Mouse (Mus musculus) embryo, embryonic 9.5 days (tissue): ENCODE measurements around the gene Aaed1.
A peak's percentile ranks its signal among the peaks of the same experiment; 100 is the strongest.
"Not testable (repeated sequence)": the region's sequence is repeated elsewhere in the genome, so short reads cannot be mapped to it uniquely, and the experiment has no call there.

Source experiments
- DNase-seq: peaks from one replicate; pipeline ENCODE4 v3.0.0-alpha.2; 2017; ENCODE audit errors: extremely low spot score

Gene Aaed1

DNA sequence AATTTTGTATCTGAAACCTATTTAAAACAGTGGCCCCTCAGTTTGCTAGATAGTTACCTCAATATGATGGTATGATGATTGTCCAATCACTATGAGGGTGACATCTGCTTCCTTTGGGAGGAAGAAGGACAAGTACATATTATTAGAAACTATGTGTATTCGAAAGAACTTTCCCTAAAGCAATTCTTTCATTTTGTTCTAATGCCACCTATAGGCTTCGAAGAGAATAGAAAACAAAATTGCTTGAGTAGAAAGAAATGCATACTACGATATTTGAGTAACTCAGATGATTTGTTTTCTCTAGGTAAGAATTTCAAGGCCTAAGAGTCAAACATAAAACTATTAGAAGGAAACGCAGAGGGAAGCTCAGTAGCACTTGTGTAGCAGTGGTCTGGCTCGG is 3.5 kb downstream of the Aaed1 start:
- no peak for DNase-seq

DNA sequence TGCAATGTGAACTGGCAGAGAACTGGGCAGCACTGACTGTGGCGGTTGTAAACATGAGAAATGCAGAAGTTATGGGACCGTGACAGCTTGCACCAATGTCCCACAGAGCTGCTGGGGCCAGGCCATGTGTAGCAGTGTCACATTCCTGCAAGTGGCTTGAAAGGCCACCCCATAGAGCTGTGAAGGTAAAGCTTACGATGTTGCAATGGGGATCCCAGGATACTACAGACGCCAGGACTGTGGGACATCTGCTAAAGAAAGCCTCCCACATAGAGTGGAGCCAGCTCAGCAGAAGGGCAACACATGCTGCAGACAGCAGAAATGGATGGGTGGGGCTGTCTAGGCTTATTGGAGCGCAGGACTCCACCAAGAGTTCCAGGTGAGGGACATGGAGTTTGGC is 5.0 kb downstream of the Aaed1 start:
- no peak for DNase-seq

DNA sequence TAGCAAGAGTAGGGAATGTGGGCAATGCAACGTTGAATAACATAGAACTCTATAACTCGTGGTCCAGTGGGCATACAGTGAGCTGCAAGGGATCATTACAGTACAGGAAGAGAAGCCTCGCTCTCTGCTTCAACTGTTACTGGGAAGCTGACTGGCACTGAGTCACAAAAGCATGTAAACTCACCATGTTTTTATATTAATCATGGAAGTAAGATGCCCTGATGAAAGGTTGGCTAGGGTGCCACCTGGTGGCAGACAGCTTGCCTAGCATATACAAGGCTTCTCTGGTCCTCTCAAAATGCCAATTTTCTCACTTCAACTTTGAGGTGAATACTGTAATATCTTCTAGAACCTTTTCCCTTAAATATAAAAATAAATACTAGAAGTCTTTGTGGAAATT is 6.4 kb downstream of the Aaed1 start:
- DNase-seq = peak; percentile 34

DNA sequence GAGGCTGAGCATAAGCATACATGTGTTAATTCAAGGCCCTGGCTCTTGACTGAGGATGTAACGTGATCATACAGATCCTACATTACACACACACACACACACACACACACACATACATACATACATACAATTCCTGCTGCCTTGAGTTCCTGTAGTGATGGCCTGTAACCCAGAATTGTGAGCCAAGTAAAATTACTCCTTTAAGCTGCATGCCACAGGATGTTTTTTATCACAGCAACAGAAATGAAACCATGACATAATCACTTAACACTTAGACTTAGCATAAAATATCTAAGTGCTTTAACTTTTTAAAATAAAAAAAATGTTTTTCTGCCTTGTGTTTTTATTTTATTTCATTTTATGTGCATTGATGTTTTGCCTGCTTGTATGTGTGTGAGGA is 13.4 kb downstream of the Aaed1 start:
- no peak for DNase-seq

DNA sequence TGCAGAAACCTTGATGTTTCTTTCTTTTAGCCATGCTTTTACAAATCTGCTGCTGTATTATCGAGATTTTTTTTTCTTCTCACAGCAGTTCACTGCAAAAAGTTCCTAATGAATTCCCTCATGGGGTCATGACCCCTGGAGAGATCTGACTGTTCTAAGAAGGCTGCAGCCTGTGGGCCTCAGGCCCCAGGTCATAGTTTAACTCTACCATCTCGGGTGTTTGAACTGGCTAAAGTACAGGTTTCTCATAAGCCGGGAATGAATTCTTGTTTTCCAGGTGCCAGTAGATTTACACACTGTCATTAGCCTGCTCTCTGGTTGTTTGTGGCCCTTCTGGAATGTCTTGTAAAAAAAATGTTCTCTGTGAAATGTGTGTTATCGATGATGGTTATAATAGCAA is 25.7 kb downstream of the Aaed1 start:
- no peak for DNase-seq

DNA sequence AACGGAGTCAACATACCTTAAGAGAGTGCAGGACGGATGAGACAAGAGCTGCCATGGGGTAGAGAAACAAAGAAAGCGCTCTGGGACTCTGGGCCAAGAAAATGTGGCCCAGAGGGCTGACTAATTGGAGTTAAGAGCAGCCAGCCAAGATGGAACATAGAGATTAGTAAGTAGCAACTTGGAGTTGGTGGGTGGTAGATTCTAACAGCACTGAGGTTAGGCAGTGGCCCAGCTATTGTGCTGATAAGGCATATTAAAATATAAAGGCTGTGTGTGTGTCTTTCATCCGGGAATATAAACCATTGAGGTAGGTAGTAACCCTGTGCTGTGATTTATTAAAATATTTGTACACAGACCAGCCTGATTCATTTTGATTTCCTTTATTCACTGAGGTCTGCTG is 26.2 kb downstream of the Aaed1 start:
- no peak for DNase-seq

DNA sequence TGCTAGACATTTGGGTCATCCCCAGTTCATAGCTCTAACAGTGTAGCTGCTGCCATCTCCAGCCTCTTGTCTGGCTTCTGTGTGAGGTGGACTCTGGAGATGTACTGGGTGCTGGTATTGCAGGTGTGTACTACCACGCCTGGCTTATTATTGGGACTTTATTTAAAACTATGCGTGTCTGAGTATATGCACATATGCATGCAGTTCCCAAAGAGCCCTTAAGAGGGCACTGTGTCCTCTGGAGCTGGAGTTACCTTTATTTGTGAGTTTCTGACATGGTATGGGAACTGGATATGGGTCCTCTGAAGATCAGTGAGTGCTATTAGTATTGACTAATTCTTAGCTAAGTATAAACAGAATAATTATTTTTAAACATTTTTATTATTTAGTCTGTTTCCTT is 27.8 kb downstream of the Aaed1 start:
- DNase-seq = no peak

DNA sequence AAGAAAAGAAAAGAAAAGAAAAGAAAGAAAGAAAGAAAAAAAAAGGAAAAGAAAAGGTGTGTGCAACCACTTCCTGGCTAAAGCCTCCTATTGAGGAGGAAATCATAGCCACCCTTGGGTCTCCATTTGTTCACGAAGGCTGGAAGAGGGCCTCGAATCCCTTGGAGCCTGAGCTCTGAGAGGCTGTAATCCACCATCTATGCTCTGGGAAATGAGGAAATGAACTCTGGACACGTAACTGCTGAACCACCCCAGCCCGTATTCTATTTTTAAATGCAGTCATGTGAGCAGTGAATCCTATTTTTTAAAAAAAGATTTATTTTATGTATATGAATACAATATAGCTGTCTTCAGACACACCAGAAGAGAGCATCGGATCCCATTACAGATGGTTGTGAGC is 31.6 kb downstream of the Aaed1 start:
- DNase-seq = no peak

DNA sequence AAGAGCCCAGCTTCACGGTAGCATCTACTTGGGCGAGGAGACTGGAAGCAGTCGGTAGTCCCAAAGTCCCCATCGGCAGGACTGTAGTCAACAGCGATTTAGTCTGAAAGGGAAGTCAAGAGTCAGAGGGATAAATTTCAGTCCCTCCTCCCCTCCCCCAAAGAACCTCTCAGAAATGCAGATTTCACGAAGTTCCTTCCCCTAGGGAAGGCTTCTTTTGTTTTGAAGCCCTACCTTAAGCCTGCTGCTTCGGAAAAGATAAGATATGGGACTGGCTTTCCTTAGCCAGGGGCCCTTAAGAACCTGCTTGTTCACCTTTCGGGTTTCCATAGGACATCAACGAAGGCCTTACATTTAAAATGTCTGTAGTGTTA is 36.8 kb downstream of the Aaed1 start:
- no peak for DNase-seq

DNA sequence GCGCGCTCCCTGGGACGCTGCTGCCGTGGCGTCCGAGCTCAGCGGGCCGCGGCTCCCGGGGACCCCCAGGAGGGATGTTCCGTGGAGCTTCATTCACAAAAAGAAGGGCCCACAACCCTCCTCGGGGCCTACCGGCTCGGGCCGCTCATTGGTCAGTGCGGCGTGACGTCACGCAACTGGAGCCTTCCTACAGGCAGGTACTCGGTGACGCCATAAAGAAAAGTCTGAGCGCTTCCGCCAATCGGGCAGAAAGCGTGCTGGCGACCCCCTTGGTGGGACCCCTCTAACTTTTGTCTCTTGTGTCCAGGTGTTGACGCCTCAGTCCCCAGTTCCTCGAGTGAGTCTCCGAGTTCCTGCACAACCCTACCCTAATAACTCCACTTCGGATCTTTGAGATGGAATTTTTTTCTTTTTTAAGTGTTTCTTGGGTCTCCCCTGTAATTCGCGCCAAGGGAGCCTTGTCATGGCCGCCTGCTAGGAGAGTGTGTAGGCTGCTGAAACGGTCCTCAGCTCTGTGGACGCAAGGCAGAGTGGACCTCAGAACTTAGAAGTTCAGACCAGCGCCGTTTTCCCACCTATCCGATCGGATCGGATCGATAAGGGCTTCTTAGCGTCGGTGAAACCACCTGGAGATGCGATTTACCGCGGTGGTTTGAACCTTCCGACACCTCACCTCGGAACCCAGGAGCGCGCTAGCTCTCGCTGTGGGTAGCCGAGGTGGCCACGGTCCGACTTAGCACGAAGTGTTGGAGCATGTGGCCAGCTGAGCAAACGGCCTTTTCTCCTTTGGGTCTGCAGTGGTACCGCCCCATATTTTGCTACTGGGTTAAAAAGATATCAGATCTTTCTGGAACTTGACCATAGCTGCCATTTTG is 37.4 kb downstream of the Aaed1 start, which contains the start of gene Cdc14b:
Gene Cdc14b, minus strand, starts transcription at position 412 of the 875 bp plus-strand sequence.
- peak; percentile 94 for DNase-seq

DNA sequence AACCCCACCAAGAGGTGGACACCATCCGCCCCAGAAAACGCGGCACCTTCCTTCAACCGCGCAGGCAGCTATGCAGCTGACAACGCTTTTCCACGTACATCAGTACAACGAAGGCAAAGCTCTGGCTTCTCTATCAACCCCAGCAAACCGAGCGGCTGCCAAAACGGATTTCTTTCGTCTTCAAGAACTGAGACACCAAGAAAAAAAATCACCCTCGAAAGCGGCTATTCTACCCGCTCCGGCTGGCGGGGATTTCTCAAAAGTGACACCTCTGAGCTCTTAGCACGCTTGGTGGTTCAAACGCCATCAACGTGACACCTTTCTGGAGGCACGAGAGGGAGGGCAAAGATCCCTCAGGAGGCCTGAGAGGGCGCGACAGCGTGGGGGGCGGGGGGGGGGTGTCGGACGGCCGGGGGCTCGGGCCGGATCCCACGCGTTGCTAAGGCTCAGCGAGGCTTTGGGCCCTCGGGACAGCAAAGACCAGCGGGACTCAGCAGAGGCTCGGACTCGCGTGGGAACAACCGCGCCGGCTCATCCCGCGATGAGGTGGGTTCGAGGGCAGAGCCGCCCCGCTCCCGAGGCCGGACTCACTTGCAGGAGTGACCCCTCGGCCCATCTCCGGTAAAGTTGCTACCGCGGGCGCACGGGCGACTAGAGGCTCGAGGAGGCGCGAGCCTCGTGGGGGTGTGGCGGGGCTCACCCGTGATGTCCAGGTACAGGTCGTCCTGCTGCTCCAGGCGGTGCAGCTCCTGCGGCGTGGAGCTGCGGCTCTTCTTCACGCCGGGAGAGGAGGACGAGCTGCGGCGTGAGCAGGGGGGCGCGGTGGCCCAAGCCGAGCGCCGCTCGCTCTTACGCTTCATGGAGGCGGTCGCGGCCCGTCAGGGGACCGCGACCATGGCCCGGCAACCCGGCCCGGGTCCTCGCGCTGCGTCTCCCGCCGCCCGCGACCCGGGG is 38.3 kb downstream of the Aaed1 start:
- DNase-seq = peak; percentile 59

DNA sequence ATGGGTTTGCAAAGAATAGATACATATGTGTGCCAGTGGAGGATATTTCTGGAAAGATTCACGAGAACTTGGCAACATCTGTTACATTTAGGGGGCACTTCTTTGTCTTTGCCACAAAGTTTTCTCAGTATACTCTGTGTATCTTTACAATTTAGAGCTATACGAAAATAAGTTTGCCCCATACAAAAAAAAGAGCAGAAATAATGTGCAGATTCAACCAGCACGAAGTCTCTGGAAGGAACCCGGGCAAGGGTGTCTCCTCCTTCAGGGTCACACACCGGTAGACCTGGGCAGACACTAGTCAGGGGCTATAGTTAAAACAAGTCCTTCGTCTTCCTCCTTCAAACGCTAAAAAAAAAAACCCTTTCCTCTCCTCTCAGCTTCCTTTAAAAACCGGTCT is 39.2 kb downstream of the Aaed1 start:
- no peak for DNase-seq

DNA sequence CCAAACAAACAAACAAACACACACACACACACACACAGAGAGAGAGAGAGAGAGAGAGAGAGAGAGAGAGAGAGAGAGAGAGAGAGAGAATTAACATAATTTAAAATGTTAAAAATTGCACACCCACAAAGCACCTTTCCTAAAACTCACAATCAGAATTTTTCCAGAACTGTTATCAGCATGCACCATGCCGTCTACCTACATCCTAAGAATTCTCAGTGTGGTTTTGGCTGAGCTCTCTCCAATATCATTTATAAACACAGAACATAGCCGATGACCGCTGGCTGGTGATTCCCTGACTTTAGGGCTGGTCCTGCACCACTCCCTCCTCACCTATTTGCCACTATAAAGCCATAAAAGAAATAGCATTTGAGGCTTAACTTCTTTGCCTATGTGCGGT is 44.1 kb downstream of the Aaed1 start:
- DNase-seq = no peak

DNA sequence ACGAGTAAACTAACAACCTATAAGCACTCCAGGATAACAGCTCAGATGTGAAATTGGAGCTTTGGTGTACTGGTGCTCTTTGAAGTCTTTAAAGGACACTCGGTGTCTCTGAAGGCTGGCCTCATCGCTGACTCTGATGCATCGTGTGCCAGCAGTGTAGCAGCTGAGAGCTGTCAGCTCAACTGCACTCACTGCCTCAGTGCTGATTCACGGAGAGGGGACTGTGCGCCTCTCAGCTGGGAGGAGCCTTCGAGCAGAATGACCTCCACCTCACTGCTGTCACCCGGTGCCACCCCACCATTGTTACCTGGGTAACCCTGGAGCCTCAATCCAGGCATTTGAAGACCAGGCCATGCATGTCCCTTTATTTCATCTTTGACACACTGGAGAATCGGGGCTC is 45.4 kb downstream of the Aaed1 start:
- no peak for DNase-seq

DNA sequence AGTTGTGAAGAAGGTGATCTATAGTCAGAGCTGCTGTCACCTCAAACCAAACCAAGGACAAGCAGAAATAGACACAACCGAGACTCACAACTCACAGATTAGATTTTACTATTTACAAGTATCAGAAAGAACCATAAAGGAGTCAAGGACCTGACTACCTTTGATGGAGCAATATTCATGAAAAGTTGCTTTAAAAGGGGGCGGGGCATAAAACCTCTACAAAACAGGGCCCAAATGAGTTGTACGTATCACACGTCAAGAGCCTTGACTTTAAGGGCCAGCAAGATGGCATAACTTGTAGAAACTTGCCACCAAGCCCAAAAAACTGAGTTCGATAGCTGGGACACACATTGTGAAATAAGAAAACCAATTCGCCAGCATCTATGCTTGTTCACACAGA is 47.9 kb downstream of the Aaed1 start:
- DNase-seq = no peak

DNA sequence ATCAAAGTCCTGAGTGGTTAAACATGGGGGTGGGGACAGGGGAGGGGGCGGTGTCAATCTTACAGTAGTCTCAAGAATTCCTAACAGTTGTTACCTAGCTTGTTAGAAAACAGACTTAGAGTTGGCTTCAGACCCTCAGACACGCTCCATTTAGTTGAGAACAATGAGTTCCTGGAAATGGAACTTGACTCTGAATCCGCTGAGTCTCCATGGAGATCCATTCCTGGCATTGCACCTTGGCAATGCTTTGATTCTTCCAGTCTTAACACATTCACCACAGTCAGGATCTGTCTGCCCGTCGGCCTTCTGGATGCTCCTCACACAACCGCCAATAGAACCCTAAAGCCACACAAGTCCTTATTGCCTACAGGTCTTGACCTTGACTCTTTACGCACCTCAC is 52.6 kb downstream of the Aaed1 start:
- DNase-seq = no peak

DNA sequence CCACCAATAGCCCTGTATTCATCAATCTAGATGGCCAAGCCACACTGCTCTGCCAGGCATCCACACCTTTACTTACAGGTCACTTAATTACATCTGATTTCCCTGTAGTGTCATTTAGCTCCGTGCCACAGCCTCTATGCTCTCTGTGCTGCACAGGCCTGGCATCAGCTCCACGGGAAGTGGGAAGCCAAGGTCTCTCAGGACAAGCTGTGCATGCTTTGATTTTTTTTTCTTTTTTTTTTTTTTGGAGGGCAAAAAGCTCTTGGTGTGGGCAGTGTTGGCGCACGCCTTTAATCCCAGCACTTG is 54.0 kb downstream of the Aaed1 start:
- DNase-seq = no peak

DNA sequence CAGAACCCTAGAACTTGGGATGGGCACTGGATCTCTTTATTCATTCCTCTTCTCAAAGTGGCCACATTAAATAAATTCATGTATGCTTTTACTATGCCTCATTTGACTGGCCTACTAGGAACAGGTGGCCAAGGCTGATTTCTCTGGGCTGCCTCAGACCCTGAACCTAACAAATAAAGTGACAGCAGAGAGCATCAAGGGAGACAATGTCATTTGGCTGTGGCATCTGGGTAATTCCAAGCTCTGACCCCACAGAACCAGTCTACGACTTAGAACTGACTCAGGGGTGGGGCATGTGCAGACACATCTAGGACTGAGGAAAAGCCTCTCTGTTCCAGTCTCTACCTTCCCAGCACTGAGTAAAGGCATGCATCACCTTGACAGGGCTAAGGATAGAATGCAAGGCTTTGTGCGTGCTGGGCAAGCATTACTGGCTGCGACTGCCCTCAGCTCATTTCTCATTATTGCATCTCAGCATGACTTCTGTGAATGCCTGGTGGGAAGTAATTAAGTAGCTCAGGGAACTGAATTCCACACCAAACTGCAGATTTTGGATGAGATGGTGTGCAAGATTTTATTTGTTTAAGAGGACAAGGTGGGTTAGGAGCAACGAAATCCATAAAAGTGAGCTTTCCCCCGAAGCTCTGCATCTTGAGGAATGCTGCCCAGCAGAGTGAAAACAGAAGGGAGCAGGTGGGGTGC is 54.5 kb downstream of the Aaed1 start:
- no peak for DNase-seq

DNA sequence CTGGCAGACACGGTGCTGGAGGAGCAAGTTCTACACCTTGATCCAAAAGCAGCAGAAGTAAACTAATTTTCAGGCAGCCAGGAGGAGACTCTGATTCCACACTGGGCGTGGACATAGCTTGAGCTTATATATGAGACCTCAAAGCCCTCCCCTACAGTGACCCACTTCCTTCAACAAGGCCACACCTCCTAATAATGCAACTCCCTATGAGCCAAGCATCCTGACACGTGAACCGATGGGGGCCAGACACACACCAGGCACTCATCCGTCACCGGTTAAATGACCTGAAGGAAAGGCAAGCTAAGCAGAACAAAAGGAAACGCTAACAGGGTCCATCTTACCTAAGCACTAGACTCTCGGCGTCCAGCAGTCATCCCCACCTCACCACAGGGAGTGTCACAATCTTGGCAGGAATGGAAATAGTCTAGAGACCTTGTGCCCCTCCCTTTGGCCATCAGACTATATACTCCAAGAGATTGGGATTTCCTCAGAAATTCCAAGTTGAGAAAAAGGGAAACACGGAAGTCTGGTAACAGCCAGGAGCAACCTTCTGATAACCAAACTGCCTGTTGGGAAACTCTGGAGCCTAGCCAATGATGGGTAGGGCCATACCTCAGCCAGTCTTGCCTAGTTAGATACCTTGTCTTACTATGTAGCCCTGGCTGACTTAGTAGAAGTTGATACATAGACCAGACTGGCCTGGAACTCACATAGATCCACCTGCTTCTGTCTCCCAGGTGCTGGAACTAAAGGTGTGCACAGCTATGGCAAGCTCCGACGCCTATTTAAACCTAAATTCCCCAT is 55.3 kb downstream of the Aaed1 start:
- DNase-seq = no peak

DNA sequence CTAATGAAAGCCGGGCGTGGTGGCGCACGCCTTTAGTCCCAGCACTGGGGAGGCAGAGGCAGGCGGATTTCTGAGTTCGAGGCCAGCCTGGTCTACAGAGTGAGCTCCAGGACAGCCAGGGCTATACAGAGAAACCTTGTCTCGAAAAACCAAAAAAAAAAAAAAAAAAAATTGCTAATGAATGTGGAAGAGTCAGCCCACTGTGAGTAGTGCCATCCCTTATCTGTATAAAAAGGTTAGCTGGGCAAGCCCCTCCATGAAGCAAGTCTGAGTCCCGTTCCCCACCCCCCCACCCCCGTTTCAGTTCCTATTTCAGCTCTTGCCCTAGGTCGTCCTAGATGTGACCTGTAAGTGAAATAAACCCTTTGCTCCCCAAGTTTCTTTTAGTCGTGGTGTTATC is 58.3 kb downstream of the Aaed1 start:
- not testable (repeated sequence) for DNase-seq

DNA sequence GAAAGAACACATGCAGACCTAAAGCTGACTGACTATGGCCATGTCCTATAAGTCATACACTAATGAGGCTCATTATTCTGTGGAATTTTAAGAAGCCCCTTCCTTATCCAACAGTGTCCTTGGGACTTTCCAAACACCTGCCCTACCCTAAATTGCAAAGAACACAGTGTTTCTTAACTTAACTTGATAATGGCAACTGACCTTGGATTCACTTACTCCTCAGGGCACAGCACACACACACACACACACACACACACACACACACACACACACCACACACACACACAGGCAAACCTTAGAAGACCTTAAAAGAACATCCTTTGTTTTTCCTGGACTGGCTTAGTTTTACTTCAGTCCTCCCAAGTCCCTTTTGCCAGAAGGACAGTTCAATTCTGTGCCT is 58.8 kb downstream of the Aaed1 start:
- DNase-seq = no peak

DNA sequence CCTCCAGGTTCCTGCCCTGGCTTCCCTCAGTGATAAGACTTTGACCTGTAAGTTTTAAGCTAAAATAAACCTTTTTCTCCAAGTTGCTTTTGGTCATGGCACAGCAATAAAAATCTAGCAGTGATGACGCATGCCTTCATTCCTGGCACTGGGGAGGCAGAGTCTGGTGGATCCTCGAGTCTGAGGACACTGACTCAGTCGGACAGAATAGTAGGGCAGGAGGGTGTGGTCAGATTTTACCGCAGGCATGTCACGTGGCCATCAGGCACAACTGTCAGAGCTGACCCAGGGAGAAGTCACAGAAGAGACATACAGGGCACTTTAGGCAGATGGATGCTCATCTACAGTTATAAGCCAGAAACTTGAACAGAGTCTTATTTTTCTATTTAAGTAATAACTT is 60.4 kb downstream of the Aaed1 start:
- DNase-seq = no peak
